Mouse (Mus musculus) hindbrain, embryonic 12.5 days (tissue): ENCODE results near the gene Btbd2. TPM values are rescaled to one million over a fixed set of nuclear protein-coding genes. Genes with fewer than 3 reads are reported as not detected.

Experiments
- ATAC-seq: fragments of 200-750 bp; cut with Nextera tagmentation; 2 replicates; pipeline ENCODE4 v1.8.0; 2017; ENCODE audit warnings: moderate TSS enrichment; ENCODE audit not compliant: low FRiP score
- H3K27ac ChIP-seq: fragments of 300-500 bp; sonication (generic); 2 replicates; pipeline ENCODE4 v1.5.1; 2016; ENCODE audit warnings: mild to moderate bottlenecking
- H3K27me3 ChIP-seq: fragments of 300-500 bp; sonication (generic); 2 replicates; pipeline ENCODE4 v1.6.1; 2016; ENCODE audit warnings: mild to moderate bottlenecking
- H3K36me3 ChIP-seq: fragments of 300-500 bp; sonication (generic); 2 replicates; pipeline ENCODE4 v1.6.1; 2016; ENCODE audit warnings: mild to moderate bottlenecking
- H3K4me1 ChIP-seq: fragments of 300-500 bp; sonication (generic); 2 replicates; pipeline ENCODE4 v1.6.1; 2016
- H3K4me2 ChIP-seq: fragments of 300-500 bp; sonication (generic); replicated peaks from 2 replicates; pipeline ENCODE4 v1.6.1; 2016; ENCODE audit warnings: mild to moderate bottlenecking
- H3K4me3 ChIP-seq: fragments of 300-500 bp; sonication (generic); 2 replicates; pipeline ENCODE4 v1.5.1; 2016; ENCODE audit warnings: mild to moderate bottlenecking
- H3K9ac ChIP-seq: fragments of 300-500 bp; sonication (generic); 2 replicates; pipeline ENCODE4 v1.6.1; 2016; ENCODE audit warnings: mild to moderate bottlenecking, moderate library complexity
- H3K9me3 ChIP-seq: fragments of 300-500 bp; sonication (generic); replicated peaks from 2 replicates; pipeline ENCODE4 v1.6.1; 2016; ENCODE audit warnings: mild to moderate bottlenecking
- WGBS: fragments of 180-500 bp; shearing (Covaris S2); methylation state at CpG from one replicate; pipeline ENCODE4 v1.1.7; 2016; 5-methylcytosine and 5-hydroxymethylcytosine counted together
- polyA plus RNA-seq: library from polyadenylated mRNA; unstranded; fragments of >200 nt; fragmentation: Nextera tagmentation; extraction: Ambion mirVana; gene quantifications from 2 replicates; pipeline ENCODE4 v1.2.1, GENCODE M21; 2016

Gene Btbd2
- polyA plus RNA-seq = 87.8 and 96.4 TPM in 2 replicates

DNA sequence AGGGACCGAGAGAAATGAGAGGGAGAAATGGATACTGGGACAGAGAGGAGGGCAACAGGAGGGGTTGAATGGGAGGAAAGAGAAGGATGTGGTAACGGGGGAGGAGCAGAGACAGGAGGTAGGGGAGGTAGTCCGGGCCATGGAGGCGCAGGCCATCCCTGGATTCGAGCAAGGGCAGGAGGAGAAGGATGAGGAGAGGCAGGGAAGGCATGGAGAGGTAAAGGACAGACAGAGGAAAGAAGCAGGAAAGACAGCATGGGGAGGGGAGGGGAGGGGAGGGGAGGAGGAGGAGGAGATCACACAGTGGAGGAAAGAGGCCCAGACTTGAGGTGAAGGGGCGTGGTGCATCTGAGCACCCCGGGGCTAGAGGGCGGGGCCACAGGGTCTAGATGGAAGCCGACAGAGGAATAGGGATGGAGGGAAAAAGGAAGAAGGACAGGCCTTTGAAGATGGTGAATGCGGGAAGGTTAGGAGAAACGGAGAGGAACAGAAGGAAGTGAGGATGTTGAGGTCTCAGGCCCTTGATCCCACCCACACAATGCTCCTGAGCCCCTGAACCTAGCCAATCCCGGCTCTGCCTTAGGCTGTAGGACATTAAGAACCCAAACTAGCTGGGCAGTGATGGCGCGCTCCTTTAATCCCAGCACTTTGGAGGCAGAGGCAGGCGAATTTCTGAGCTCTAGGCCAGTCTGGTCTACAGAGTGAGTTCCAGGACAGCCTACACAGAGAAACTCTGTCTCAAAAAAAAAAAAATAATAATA lies at the start of gene Btbd2:
Btbd2 (minus strand) TSS at position 209 of the 761 bp plus-strand sequence.
- ATAC-seq = peak; percentile 46
- Histone ChIP-seq H3K27ac (peak within 1 kb of the TSS; percentile 89), H3K36me3 (peaks cover 4% of the 10 kb centered on the region; the same call in 1 of the 2 replicates), H3K9ac (peak within 1 kb of the TSS; percentile 98), H3K9me3 (no peaks in the 10 kb centered on the region), H3K4me3 (peak within 1 kb of the TSS; percentile 86), H3K27me3 (no peaks in the 10 kb centered on the region), H3K4me2 (peak within 1 kb of the TSS; percentile 97), H3K4me1 (peaks cover 30% of the 10 kb centered on the region)
- WGBS = 22% methylated on average over 15 of the region's 15 CpGs

DNA sequence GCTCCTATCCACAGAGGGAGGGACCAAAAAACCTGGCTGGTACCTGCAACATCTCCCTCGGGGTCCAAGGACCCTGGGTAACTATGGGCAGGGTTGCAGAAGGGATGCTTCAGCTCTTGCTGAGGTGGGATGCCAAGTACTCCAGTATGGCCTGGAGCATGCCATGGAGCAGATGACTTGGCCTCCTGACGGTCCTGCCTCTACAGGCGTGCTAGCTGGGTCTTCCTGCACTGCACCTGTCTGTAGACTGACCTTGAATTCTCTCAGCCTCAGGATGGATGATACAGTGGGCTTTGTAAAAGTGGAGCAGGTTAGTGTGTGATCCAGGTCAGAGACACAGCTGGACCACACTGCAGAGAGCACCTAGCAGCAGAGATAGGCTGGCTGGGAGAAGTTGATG lies 48.6 kb upstream of the Btbd2 start:
- Histone ChIP-seq H3K27ac (no peak overlapping the region), H3K4me1 (peaks cover 21% of the 10 kb centered on the region), H3K27me3 (no peaks in the 10 kb centered on the region), H3K4me3 (no peak overlapping the region), H3K4me2 (no peak overlapping the region), H3K9me3 (no peaks in the 10 kb centered on the region), H3K36me3 (peaks cover 54% of the 10 kb centered on the region), H3K9ac (no peak overlapping the region)
- no peak for ATAC-seq
- 89% methylated on average over 3 of the region's 3 CpGs for WGBS

DNA sequence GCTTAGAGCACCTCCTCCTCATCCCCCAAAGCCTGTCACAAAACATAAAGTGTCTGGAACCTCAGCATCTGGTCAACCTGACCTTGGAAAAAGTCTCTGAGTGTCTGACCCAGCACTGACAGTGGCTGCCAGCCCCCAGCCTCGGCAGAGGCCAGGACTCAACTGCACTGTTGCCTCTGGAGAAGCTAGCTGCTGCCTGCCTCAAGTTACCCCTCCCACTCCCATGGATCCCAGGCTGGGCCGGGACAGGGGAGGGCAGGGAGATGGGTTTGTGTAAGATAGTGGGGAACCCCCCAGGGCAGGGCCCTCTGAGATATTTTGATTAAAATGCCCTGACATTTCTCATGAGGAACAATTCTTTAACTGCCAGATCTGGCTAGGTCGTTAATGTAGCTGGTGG lies 48.2 kb upstream of the Btbd2 start:
- Histone ChIP-seq H3K36me3 (peaks cover 49% of the 10 kb centered on the region), H3K27ac (0 out of 2 replicates have a peak overlapping the region, but pooled peaks have one; percentile 40), H3K4me2 (no peak overlapping the region), H3K9ac (no peak overlapping the region), H3K9me3 (no peaks in the 10 kb centered on the region), H3K27me3 (no peaks in the 10 kb centered on the region), H3K4me3 (no peak overlapping the region), H3K4me1 (peaks cover 25% of the 10 kb centered on the region)
- WGBS = 78% methylated on average over 3 of the region's 3 CpGs
- ATAC-seq = no peak

DNA sequence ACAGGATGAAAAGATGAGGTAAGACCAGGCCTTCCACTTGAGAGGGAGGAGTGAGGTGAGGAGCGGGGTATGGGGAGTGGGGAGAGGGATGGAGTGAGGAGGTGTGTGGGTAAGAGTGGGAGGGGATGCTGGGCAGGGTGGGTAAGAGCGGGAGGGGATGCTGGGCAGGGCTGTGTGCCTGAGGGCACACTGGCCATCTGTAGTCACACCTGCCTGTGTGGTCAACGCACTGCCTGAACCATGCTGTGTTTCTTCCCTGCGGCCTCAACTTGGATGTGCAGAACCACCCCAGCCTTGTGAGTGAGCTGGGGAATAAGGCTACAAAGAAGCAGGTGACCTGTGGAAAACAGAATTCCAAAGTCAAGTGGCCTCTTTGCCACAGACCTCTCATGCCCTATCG lies 47.5 kb upstream of the Btbd2 start:
- Histone ChIP-seq H3K4me2 (no peak overlapping the region), H3K27ac (no peak overlapping the region), H3K9me3 (no peaks in the 10 kb centered on the region), H3K4me1 (peaks cover 29% of the 10 kb centered on the region), H3K36me3 (peaks cover 43% of the 10 kb centered on the region), H3K9ac (no peak overlapping the region), H3K4me3 (no peak overlapping the region), H3K27me3 (no peaks in the 10 kb centered on the region)
- WGBS = 81% methylated on average over 5 of the region's 5 CpGs
- ATAC-seq = no peak

DNA sequence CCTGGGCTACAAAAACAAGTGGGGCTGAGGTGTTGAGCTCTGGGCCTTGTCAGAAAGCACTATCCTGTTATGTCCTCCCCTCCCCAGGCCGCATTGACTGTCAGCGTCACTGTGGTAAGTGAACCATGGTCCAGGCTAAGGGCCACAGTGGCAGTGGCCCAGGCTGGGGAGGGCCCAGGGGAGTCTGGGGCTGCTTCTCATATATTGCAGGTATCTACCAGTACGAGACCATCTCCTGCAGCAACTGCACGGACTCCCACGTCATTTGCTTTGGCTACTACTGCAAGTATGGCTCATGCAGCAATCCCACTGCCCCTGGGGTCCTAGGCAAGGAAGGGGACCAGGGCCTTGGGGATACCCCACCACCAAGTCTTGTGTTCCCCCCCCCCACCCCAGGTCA lies 46.8 kb upstream of the Btbd2 start:
- ATAC-seq = no peak
- H3K9ac ChIP-seq = peak overlapping the region; percentile 62
- H3K4me1 ChIP-seq = peaks cover 29% of the 10 kb centered on the region
- no peaks in the 10 kb centered on the region for H3K9me3 ChIP-seq
- peak overlapping the region; percentile 54 for H3K4me3 ChIP-seq
- H3K4me2 ChIP-seq = peak overlapping the region; percentile 82
- peaks cover 35% of the 10 kb centered on the region for H3K36me3 ChIP-seq
- WGBS = 91% methylated on average over 5 of the region's 5 CpGs
- no peak overlapping the region for H3K27ac ChIP-seq
- H3K27me3 ChIP-seq = no peaks in the 10 kb centered on the region

DNA sequence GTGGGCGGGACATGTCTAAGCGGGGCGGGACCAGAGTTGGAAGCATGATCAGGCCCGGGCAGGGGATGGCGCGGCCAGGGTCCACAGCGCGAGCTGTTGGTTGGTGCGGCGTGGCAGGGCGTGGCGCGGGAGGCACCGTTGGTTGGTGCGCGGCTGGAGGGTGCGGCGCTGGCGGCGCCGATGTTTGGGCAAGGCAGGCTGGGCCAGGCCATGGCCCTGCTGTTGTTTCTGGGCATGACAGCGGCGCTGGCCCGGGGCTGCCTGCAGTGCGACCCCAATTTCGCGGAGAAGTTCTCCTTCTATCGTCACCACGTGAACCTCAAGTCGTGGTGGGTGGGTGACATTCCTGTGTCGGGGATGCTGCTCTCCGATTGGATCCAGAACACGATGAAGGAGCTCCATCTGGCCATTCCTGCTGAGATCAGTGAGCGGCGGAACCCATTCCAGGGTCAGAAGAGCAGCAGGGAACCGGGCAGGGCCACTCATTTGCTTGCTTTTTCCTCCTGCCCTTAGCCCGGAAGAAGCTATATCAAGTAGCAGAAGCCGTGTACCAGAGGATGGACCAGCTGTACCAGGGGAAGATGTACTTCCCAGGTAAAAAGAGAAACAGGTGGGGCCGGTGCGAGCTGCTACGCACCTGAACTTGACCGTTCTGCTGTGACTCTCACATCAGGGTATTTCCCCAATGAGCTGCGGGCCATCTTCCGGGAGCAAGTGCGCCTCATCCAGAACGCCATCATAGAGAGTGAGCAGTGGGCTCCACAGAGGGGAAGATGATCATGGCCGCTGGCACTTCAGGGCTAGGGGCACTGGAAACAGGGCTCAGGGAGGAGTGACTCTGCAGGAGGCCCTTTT lies 45.9 kb upstream of the Btbd2 start:
- Histone ChIP-seq H3K27ac (peak overlapping the region; percentile 84), H3K4me3 (peak overlapping the region; percentile 54), H3K4me1 (peaks cover 29% of the 10 kb centered on the region), H3K9ac (peak overlapping the region; percentile 62), H3K9me3 (no peaks in the 10 kb centered on the region), H3K4me2 (peak overlapping the region; percentile 82), H3K36me3 (peaks cover 27% of the 10 kb centered on the region), H3K27me3 (no peaks in the 10 kb centered on the region)
- ATAC-seq = peak; percentile 89
- 3% methylated on average over 47 of the region's 47 CpGs for WGBS

DNA sequence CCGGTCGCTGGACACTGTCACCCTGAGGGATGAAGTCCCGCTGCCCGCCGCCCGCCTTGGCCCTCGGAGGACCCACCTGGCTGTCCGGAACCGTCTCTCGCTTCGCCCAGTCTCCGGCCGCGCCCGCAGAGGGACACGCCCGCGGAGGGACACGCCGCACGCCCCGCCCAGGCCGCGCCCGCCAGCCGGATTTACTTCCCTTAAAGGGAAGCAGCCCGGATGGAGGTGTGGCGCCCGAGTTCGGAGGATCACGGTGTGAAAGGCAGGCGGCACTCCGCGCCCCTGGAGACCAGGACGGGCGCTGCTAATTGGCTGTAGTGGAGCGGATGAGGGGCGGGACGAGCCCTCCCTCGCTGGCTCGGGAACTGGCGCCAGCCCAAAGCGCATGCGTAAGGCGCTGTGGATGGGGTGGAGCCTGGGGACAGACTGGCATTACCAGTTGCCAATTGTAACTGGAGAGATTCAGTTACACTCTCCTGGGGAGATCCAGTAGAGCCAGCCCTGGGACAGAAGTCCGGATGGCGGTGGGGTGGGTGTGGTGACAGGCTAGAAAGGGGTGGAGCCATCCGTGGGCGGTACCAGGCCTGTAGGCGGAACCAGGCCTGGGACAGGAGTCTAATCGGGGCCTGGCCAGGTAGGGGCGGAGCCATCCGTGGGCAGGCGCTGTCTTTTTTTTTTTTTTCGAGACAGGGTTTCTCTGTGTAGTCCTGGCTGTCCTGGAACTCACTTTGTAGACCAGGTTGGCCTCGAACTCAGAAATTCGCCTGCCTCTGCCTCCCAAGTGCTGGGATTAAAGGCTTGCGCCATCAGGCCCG lies 45.1 kb upstream of the Btbd2 start, which contains the start of the genes Mob3a and Izumo4:
Mob3a (minus strand) TSS at position 257 of the 815 bp plus-strand sequence.
Izumo4 (plus strand) TSS at position 464 of the 815 bp plus-strand sequence.
- peak within 1 kb of the TSS; percentile 54 for H3K4me3 ChIP-seq
- no peaks in the 10 kb centered on the region for H3K9me3 ChIP-seq
- H3K9ac ChIP-seq = peak within 1 kb of the TSS; percentile 65
- peaks cover 18% of the 10 kb centered on the region for H3K36me3 ChIP-seq
- WGBS = under 1% methylated on average over 58 of the region's 59 CpGs
- H3K27ac ChIP-seq = peak within 1 kb of the TSS; percentile 84
- H3K4me2 ChIP-seq = peak within 1 kb of the TSS; percentile 82
- peaks cover 29% of the 10 kb centered on the region for H3K4me1 ChIP-seq
- no peaks in the 10 kb centered on the region for H3K27me3 ChIP-seq
- ATAC-seq = peak; percentile 97

DNA sequence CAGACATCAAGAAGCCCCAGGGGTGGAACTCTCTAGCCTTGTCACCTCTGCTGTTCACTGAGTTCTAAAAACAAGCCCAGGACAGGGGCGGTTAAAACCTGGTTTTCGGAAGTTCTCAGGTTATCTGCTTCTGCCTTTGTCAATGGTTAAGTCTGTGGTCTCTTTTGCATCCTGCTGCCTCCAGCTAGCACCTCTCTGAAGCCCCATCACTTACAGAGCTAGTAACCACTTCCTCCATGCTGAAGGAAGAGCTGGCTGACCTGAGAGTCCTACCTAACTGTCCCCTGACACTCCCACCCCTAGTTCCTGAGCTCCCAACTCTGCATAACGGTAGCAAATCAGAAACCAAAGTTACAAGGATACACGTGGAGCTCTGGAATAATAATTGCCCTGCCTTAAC lies 43.9 kb upstream of the Btbd2 start:
- peak overlapping the region; percentile 65; the same call in 1 of the 2 replicates for H3K9ac ChIP-seq

DNA sequence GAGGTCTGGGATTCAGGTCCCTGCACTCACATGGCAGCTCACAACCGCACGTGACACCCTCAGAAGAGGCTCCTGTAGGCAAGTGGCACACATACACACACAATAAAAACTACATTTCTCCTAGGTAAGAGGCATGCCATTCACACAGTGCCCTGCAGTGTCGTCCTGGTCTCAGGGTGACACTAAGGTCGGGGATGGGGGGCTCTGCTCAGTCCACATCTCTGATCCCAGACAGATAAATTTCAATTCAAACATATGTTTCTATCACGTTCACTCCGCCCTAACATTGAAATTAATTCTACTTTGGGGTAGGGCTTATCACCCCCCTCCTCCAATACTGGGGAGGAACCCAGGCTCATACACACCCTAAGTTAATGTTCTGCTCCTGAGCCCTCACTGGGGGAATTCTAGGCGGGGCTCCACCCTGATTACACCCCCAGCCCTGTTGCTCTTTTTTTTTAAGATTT lies 43.2 kb upstream of the Btbd2 start:
- H3K9ac ChIP-seq = no peak overlapping the region
- peak overlapping the region; percentile 54 for H3K4me3 ChIP-seq
- H3K27ac ChIP-seq = no peak overlapping the region
- WGBS = 86% methylated on average over 7 of the region's 7 CpGs
- H3K27me3 ChIP-seq = no peaks in the 10 kb centered on the region
- peaks cover 29% of the 10 kb centered on the region for H3K4me1 ChIP-seq
- no peaks in the 10 kb centered on the region for H3K9me3 ChIP-seq
- H3K36me3 ChIP-seq = peaks cover 6% of the 10 kb centered on the region; the same call in 1 of the 2 replicates
- H3K4me2 ChIP-seq = peak overlapping the region; percentile 82; the same call in 1 of the 2 replicates
- no peak for ATAC-seq

More for the DNA sequence above, 43.9 kb upstream of the Btbd2 start:
- no peak overlapping the region for H3K27ac ChIP-seq
- peaks cover 8% of the 10 kb centered on the region; the same call in 1 of the 2 replicates for H3K36me3 ChIP-seq
- H3K4me2 ChIP-seq = peak overlapping the region; percentile 82
- 45% methylated on average over 4 of the region's 4 CpGs for WGBS
- H3K9me3 ChIP-seq = no peaks in the 10 kb centered on the region
- H3K27me3 ChIP-seq = no peaks in the 10 kb centered on the region
- ATAC-seq = no peak
- peaks cover 29% of the 10 kb centered on the region for H3K4me1 ChIP-seq
- peak overlapping the region; percentile 54 for H3K4me3 ChIP-seq

DNA sequence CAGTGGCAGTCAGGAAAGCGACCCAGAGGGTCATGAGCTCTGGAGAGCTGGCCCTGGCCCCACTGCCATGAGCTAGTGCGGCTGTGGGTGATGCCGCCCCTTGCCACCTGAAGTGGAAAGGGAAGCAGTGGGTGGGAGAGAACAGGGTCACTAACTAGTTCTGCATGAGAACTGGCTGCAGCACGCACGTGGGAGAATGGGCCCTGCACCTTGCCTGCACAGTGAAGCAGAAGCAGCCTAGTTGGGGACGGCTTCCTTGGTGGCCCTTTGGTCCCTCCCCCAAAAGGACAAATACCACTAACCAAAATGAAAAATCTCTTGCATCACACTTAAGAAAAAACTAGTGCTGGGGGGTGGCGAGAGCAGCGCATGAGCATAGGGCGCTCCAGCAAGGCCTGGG lies 41.7 kb upstream of the Btbd2 start:
- Histone ChIP-seq H3K27ac (no peak overlapping the region), H3K4me1 (peaks cover 28% of the 10 kb centered on the region), H3K9me3 (no peaks in the 10 kb centered on the region), H3K4me2 (no peak overlapping the region), H3K27me3 (no peaks in the 10 kb centered on the region), H3K9ac (peak overlapping the region; percentile 15; the same call in 1 of the 2 replicates), H3K36me3 (0 out of 2 replicates have a peak, but pooled peaks cover 7% of the 10 kb centered on the region), H3K4me3 (no peak overlapping the region)
- no peak for ATAC-seq
- WGBS = 94% methylated on average over 9 of the region's 9 CpGs

DNA sequence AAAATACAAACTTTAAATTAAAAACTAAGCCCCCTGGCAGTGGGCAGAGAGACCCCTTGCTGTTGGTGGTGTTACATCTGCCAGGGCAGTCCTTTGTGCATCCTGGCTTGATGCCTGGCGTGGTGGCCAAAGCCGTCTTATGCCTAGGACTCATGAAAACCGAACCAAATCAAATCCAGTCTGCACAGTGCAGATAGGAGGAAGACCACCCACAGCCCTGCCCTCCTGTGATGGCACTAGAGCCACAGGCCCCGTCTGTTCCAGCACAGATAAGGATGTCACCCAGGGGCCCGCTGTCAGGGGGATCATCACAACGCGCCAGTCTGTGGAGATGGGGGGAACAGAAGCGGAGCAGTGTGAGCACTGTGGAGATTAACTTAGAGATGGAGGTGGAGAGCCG lies 40.9 kb upstream of the Btbd2 start:
- Histone ChIP-seq H3K36me3 (0 out of 2 replicates have a peak, but pooled peaks cover 7% of the 10 kb centered on the region), H3K4me2 (no peak overlapping the region), H3K4me3 (no peak overlapping the region), H3K9me3 (no peaks in the 10 kb centered on the region), H3K9ac (no peak overlapping the region), H3K4me1 (peaks cover 20% of the 10 kb centered on the region), H3K27ac (no peak overlapping the region), H3K27me3 (no peaks in the 10 kb centered on the region)
- ATAC-seq = no peak
- WGBS = 83% methylated on average over 9 of the region's 9 CpGs
